Mouse (Mus musculus) cerebral cortex, adult 2 months (tissue): Measurements from ENCODE around the gene Timm13.

Experiments used
- WGBS: fragments of 180-500 bp; shearing (Covaris S2); methylation state at CpG from one replicate; pipeline ENCODE4 v1.1.7; 2018; 5-methylcytosine and 5-hydroxymethylcytosine counted together

Gene Timm13

DNA sequence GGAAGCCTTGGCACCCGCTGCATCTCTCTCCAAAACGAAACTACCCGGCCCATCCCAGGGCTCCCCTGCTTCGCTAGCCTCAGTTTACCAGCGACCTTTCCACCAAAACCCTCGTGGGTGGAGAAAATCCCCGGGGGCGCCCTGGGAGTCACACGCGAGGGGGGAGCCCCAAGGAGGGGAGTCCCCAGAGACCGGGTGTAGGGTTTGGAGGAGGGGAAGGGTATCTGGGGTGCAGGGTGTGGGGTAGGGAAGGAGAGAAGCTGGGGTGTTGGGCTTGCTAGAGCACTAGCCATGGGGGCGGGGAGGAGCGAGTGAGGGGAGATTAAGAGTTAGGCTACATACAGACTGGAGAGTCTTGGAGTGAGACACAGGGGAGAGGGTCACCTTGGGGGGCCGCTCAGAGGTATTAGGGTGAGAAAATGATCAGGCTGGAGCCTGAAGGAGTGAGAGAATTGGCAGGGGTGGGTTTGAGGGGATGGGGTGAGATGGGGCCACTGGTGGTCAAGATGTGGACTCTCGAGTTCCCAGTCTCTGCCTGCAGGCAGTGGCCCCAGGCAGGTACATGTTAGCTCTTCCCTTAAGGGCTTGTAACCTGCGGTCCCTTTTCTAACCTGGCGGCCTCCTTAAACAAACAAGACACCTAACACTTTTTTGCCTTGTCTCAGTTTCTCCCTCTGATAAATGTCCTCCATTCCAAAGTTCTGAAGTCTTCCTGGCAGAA, 32.1 kb upstream of the Timm13 start:
- WGBS: 8% methylated on average over 17 of the region's 17 CpGs

DNA sequence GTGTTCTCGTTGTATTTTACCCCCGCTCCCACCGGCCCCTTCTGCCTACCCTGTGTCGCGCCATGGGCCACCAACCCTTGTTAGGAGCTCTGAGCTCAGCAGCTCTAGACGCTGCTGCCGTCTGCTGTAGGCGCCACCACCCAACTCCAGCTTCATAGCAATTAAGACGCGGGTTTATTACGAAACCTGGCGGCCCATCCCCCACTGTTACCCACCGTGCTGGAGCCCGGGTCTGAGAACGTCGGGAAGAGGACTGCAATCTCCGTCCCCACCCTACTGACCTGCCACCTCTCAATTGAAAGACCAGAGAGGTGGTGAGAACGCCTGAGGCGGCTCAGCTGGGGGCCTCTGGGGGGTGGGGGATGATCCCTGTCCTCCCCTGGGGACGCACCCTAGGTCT, 31.4 kb upstream of the Timm13 start:
- 8% methylated on average over 20 of the region's 20 CpGs for WGBS

DNA sequence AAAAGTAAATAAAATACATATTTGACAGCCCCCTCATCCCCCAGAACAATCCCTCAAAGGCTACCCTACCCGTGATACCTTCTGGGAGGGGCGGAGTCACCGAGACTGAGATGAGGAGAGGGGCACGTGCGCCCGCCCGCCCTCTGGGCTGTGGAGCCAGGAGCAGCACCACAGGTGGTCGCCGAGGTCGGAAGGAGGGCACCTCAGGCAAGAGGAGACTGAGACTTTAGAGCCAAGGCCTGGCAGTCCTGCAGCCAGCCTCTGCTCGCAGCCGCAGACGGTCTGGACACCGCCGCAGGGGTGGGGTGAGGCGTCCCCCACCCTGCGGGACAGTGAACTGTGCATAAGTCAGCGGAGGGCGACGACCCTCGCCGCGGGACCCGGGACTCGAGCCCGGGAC, 30.9 kb upstream of the Timm13 start:
- 11% methylated on average over 26 of the region's 26 CpGs for WGBS

- WGBS: 7% methylated on average over 14 of the region's 14 CpGs
Measured at GRCm38 (mm10) chr10:80931153-80931671, 30.4 kb upstream of the Timm13 start.

- WGBS: under 1% methylated on average over 45 of the region's 45 CpGs
Measured at GRCm38 (mm10) chr10:80930361-80931152, 29.8 kb upstream of the Timm13 start.

GRCm38 (mm10) chr10:80929299-80930226, 28.8 kb upstream of the Timm13 start, which contains the start of gene Gadd45b:
TSS of gene Gadd45b (plus strand) at chr10:80930073.
- WGBS: under 1% methylated on average over 56 of the region's 56 CpGs

DNA sequence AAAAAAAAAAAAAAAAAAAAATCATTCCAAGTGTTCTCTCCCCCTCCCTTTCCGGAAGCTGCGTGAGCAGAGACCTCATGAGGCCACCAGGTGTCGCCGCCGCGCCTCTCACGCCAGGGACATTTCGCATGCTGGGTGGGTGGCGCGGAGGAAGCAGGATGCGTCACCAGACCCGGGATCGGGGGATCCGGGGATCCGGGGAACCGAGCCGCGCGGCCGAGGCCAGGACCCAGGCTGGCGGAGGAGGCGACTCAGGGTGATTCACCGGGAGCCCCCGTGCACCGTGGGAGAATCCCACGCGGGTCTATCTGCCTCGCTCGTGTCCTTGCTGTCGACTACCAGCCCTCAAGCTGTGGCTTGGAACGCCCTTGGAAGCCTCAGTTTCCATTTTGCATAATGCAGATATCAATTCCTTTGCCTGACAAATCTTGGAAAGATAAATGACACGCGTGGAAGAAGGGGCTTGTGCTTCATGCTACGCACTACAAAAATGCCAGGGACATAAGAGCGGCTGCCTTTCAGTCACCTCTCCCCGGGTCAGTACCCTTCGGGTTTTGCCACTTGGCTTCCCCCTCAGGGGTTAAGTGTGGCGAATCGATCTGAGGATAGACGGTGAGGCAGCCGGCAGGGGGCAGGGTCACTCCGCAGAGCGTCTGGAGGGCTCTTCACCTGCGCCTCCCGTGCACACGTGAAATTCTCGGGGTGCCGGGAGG, 28.0 kb upstream of the Timm13 start:
- under 1% methylated on average over 48 of the region's 48 CpGs for WGBS

- WGBS: 57% methylated on average over 3 of the region's 3 CpGs
Measured at GRCm38 (mm10) chr10:80925472-80925871, 24.7 kb upstream of the Timm13 start.

- WGBS: 18% methylated on average over 16 of the region's 16 CpGs
Measured at GRCm38 (mm10) chr10:80921923-80922322, 21.2 kb upstream of the Timm13 start.

GRCm38 (mm10) chr10:80917779-80918434, 17.1 kb upstream of the Timm13 start, which contains the start of gene Lmnb2:
TSS of gene Lmnb2 (minus strand) at chr10:80918245.
- WGBS: under 1% methylated on average over 61 of the region's 61 CpGs

GRCm38 (mm10) chr10:80917336-80917778, 16.6 kb upstream of the Timm13 start:
- 2% methylated on average over 15 of the region's 15 CpGs for WGBS

- WGBS: 81% methylated on average over 4 of the region's 4 CpGs
Measured at GRCm38 (mm10) chr10:80915736-80916135, 15.0 kb upstream of the Timm13 start.

GRCm38 (mm10) chr10:80915260-80915659, 14.5 kb upstream of the Timm13 start:
- WGBS: 45% methylated on average over 2 of the region's 2 CpGs

- WGBS: 89% methylated on average over 5 of the region's 5 CpGs
Measured at GRCm38 (mm10) chr10:80914253-80914656, 13.5 kb upstream of the Timm13 start.

DNA sequence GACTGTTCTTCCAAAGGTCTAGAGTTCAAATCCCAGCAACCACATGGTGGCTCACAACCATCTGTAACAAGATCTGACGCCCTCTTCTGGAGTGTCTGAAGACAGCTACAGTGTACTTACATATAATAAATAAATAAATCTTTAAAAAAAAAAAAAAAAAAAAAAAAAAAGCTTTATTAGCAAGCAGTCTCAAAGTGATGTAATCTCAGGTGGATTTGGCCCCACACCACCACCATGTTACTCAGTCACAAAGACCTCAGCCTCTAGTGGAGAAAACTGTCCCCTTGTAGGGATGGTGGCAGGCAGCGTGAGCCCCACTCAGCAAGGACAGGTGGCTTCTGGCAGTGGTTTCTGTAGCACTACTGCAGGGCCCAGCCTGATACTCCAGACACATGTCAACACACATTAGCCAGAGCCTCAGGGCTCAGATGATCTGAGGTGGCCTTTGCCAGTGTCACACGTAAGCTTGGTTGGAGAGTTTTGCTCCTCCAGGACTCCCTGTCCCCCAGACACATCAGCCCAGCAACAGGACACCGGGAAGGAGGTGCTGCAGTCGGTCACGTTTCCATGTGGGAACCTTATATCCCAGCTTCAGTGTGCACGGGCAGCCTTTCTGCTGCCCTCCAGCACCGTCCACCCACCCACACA, 12.7 kb upstream of the Timm13 start:
- 89% methylated on average over 7 of the region's 8 CpGs for WGBS

- 95% methylated on average over 4 of the region's 4 CpGs for WGBS
Measured at GRCm38 (mm10) chr10:80911354-80911753, 10.6 kb upstream of the Timm13 start.

GRCm38 (mm10) chr10:80909375-80910162, 8.8 kb upstream of the Timm13 start:
- 91% methylated on average over 22 of the region's 22 CpGs for WGBS

GRCm38 (mm10) chr10:80904709-80905108, 3.9 kb upstream of the Timm13 start:
- 96% methylated on average over 11 of the region's 11 CpGs for WGBS
